Mouse (Mus musculus): ENCODE measurements around the gene Magix.

- TF ChIP-seq CTCF (IDR thresholded peaks at IDR 0.05; ENCODE audit: low read depth): no peak
- no peak for TF ChIP-seq EP300 (IDR thresholded peaks at IDR 0.05; ENCODE audit: low read depth)
These were observed 10.0 kb downstream of the Magix start, which contains the start of gene Plp2 for GRCm38 (mm10) chrX:7670921-7671623.
